Mouse (Mus musculus): ENCODE results near the gene Stpg1. TPM values are rescaled to one million over a fixed set of nuclear protein-coding genes. Genes with fewer than 3 reads are reported as not detected.

The Stpg1 gene
- polyA plus RNA-seq, 1 experiment, result 0.43 TPM

GRCm38 (mm10) chr4:135567484-135567883 lies 72.9 kb downstream of the Stpg1 start:
- no peak for TF ChIP-seq CTCF (IDR thresholded peaks at IDR 0.05; ENCODE audit: low read depth, low read length)
- no peak for TF ChIP-seq POLR2A (IDR thresholded peaks at IDR 0.05; ENCODE audit: borderline replicate concordance, low read depth, low read length)
- no peak overlapping the region for H3K4me3 ChIP-seq (ENCODE audit: insufficient read depth, low read length)
- H3K4me1 ChIP-seq (ENCODE audit: control insufficient read depth, insufficient read depth, low read length), result peaks cover 7% of the 10 kb centered on the region; the same call in 1 of the 2 replicates
- no peak overlapping the region for H3K27ac ChIP-seq (ENCODE audit: insufficient read depth, low read depth, low read length)

- TF ChIP-seq CTCF (IDR thresholded peaks at IDR 0.05; ENCODE audit: low read depth, low read length), result no peak
- TF ChIP-seq POLR2A (IDR thresholded peaks at IDR 0.05; ENCODE audit: borderline replicate concordance, low read depth, low read length), result no peak
- no peak overlapping the region for H3K27ac ChIP-seq (ENCODE audit: insufficient read depth, low read depth, low read length)
- no peak overlapping the region for H3K4me3 ChIP-seq (ENCODE audit: insufficient read depth, low read length)
- peaks cover 7% of the 10 kb centered on the region; the same call in 1 of the 2 replicates for H3K4me1 ChIP-seq (ENCODE audit: control insufficient read depth, insufficient read depth, low read length)
These were observed 74.6 kb downstream of the Stpg1 start for GRCm38 (mm10) chr4:135569201-135569600.

- Histone ChIP-seq H3K4me1 (ENCODE audit: control insufficient read depth, insufficient read depth, low read length) (peaks cover 7% of the 10 kb centered on the region; the same call in 1 of the 2 replicates), H3K27ac (ENCODE audit: insufficient read depth, low read depth, low read length) (no peak overlapping the region), H3K4me3 (ENCODE audit: insufficient read depth, low read length) (peak overlapping the region; percentile 25; the same call in 1 of the 2 replicates)
- TF ChIP-seq POLR2A (IDR thresholded peaks at IDR 0.05; ENCODE audit: borderline replicate concordance, low read depth, low read length) (no peak), CTCF (IDR thresholded peaks at IDR 0.05; ENCODE audit: low read depth, low read length) (no peak)
These were observed 75.8 kb downstream of the Stpg1 start for GRCm38 (mm10) chr4:135570152-135571036.

- Histone ChIP-seq H3K27ac (ENCODE audit: insufficient read depth, low read depth, low read length) (no peak overlapping the region), H3K4me3 (ENCODE audit: insufficient read depth, low read length) (no peak overlapping the region), H3K4me1 (ENCODE audit: control insufficient read depth, insufficient read depth, low read length) (peaks cover 7% of the 10 kb centered on the region; the same call in 1 of the 2 replicates)
- TF ChIP-seq CTCF (IDR thresholded peaks at IDR 0.05; ENCODE audit: low read depth, low read length) (no peak), POLR2A (IDR thresholded peaks at IDR 0.05; ENCODE audit: borderline replicate concordance, low read depth, low read length) (no peak)
These were observed 76.5 kb downstream of the Stpg1 start for GRCm38 (mm10) chr4:135571037-135571550.

- Histone ChIP-seq H3K27ac (ENCODE audit: insufficient read depth, low read depth, low read length) (no peak overlapping the region), H3K4me1 (ENCODE audit: control insufficient read depth, insufficient read depth, low read length) (peaks cover 6% of the 10 kb centered on the region; the same call in 1 of the 2 replicates), H3K4me3 (ENCODE audit: insufficient read depth, low read length) (no peak overlapping the region)
- TF ChIP-seq CTCF (IDR thresholded peaks at IDR 0.05; ENCODE audit: low read depth, low read length) (no peak), POLR2A (IDR thresholded peaks at IDR 0.05; ENCODE audit: borderline replicate concordance, low read depth, low read length) (no peak)
These were observed 77.7 kb downstream of the Stpg1 start for GRCm38 (mm10) chr4:135572276-135572675.

GRCm38 (mm10) chr4:135573251-135573808 lies 78.7 kb downstream of the Stpg1 start, which contains the start of gene Grhl3:
Gene Grhl3, minus strand, starts transcription at chr4:135573630.
- H3K27ac ChIP-seq (ENCODE audit: insufficient read depth, low read depth, low read length), result no peak within 1 kb of the TSS
- H3K4me3 ChIP-seq (ENCODE audit: insufficient read depth, low read length), result no peak within 1 kb of the TSS
- peaks cover 2% of the 10 kb centered on the region; the same call in 1 of the 2 replicates for H3K4me1 ChIP-seq (ENCODE audit: control insufficient read depth, insufficient read depth, low read length)
- TF ChIP-seq POLR2A (IDR thresholded peaks at IDR 0.05; ENCODE audit: borderline replicate concordance, low read depth, low read length) (no peak), CTCF (IDR thresholded peaks at IDR 0.05; ENCODE audit: low read depth, low read length) (no peak)

GRCm38 (mm10) chr4:135575365-135576140 lies 81.0 kb downstream of the Stpg1 start:
- TF ChIP-seq CTCF (IDR thresholded peaks at IDR 0.05; ENCODE audit: low read depth, low read length) (no peak), POLR2A (IDR thresholded peaks at IDR 0.05; ENCODE audit: borderline replicate concordance, low read depth, low read length) (no peak)
- Histone ChIP-seq H3K27ac (ENCODE audit: insufficient read depth, low read depth, low read length) (no peak overlapping the region), H3K4me1 (ENCODE audit: control insufficient read depth, insufficient read depth, low read length) (no peaks in the 10 kb centered on the region; the same call in 1 of the 2 replicates), H3K4me3 (ENCODE audit: insufficient read depth, low read length) (no peak overlapping the region)

GRCm38 (mm10) chr4:135578490-135578889 lies 83.9 kb downstream of the Stpg1 start:
- Histone ChIP-seq H3K27ac (ENCODE audit: insufficient read depth, low read depth, low read length) (no peak overlapping the region), H3K4me1 (ENCODE audit: control insufficient read depth, insufficient read depth, low read length) (no peaks in the 10 kb centered on the region), H3K4me3 (ENCODE audit: insufficient read depth, low read length) (no peak overlapping the region)
- TF ChIP-seq POLR2A (IDR thresholded peaks at IDR 0.05; ENCODE audit: borderline replicate concordance, low read depth, low read length) (no peak), CTCF (IDR thresholded peaks at IDR 0.05; ENCODE audit: low read depth, low read length) (no peak)

GRCm38 (mm10) chr4:135579695-135580094 lies 85.1 kb downstream of the Stpg1 start:
- TF ChIP-seq POLR2A (IDR thresholded peaks at IDR 0.05; ENCODE audit: borderline replicate concordance, low read depth, low read length) (no peak), CTCF (IDR thresholded peaks at IDR 0.05; ENCODE audit: low read depth, low read length) (no peak)
- no peak overlapping the region for H3K27ac ChIP-seq (ENCODE audit: insufficient read depth, low read depth, low read length)
- no peaks in the 10 kb centered on the region for H3K4me1 ChIP-seq (ENCODE audit: control insufficient read depth, insufficient read depth, low read length)
- no peak overlapping the region for H3K4me3 ChIP-seq (ENCODE audit: insufficient read depth, low read length)
